Mouse (Mus musculus) heart, embryonic 11.5 days (tissue): ENCODE results near the gene R3hcc1l. TPM values are rescaled to one million over a fixed set of nuclear protein-coding genes. Genes with fewer than 3 reads are reported as not detected.

Experiments used
- ATAC-seq: fragments of 200-750 bp; cut with Nextera tagmentation; replicated peaks from 2 replicates; pipeline ENCODE4 v1.8.0; 2017; ENCODE audit warnings: moderate library complexity; ENCODE audit not compliant: insufficient number of reproducible peaks, low FRiP score, low TSS enrichment
- H3K27ac ChIP-seq: fragments of 300-500 bp; sonication (generic); 2 replicates; pipeline ENCODE4 v1.5.1; 2014; ENCODE audit warnings: mild to moderate bottlenecking, low read depth, low read length
- H3K27me3 ChIP-seq: fragments of 300-500 bp; sonication (generic); 2 replicates; pipeline ENCODE4 v1.6.1; 2014; ENCODE audit warnings: mild to moderate bottlenecking, low read length, mixed read lengths; ENCODE audit not compliant: control insufficient read depth, insufficient read depth
- H3K36me3 ChIP-seq: fragments of 300-500 bp; sonication (generic); 2 replicates; pipeline ENCODE4 v1.6.1; 2014; ENCODE audit warnings: mild to moderate bottlenecking, low read length, moderate library complexity, mixed read lengths; ENCODE audit not compliant: control insufficient read depth, insufficient read depth
- H3K4me1 ChIP-seq: fragments of 300-500 bp; sonication (generic); 2 replicates; pipeline ENCODE4 v1.6.1; 2014; ENCODE audit warnings: low read length; ENCODE audit not compliant: control insufficient read depth, insufficient read depth
- H3K4me2 ChIP-seq: fragments of 300-500 bp; sonication (generic); 2 replicates; pipeline ENCODE4 v1.6.1; 2014; ENCODE audit warnings: mild to moderate bottlenecking, moderate library complexity
- H3K4me3 ChIP-seq: fragments of 300-500 bp; sonication (generic); 2 replicates; pipeline ENCODE4 v1.5.1; 2014; ENCODE audit warnings: low read depth, low read length
- H3K9ac ChIP-seq: fragments of 300-500 bp; sonication (generic); 2 replicates; pipeline ENCODE4 v1.6.1; 2014; ENCODE audit warnings: mild to moderate bottlenecking, low read depth, low read length, moderate library complexity
- H3K9me3 ChIP-seq: fragments of 300-500 bp; sonication (generic); replicated peaks from 2 replicates; pipeline ENCODE4 v1.6.1; 2016; ENCODE audit warnings: low read length; ENCODE audit not compliant: control insufficient read depth
- WGBS: fragments of 180-500 bp; shearing (Covaris S2); extraction: QIAGEN DNeasy Blood & Tissue Kit; methylation state at CpG from one replicate; pipeline ENCODE4 v1.1.7; 2014; ENCODE audit not compliant: insufficient replicate concordance; 5-methylcytosine and 5-hydroxymethylcytosine counted together
- polyA plus RNA-seq: library from polyadenylated mRNA; unstranded; fragments of >200 nt; fragmentation: Nextera tagmentation; extraction: Ambion mirVana; gene quantifications from 2 replicates; pipeline ENCODE4 v1.2.1, GENCODE M21; 2014

R3hcc1l gene
- polyA plus RNA-seq, 1 experiment from 2014 or later, result 13.1 TPM

GRCm38 (mm10) chr19:42597896-42598295 is 79.3 kb downstream of the R3hcc1l start:
- H3K9ac ChIP-seq, result no peak overlapping the region
- no peak for ATAC-seq
- H3K4me3 ChIP-seq, result no peak overlapping the region
- H3K36me3 ChIP-seq, result no peaks in the 10 kb centered on the region
- H3K27me3 ChIP-seq, result no peaks in the 10 kb centered on the region
- H3K9me3 ChIP-seq, result no peaks in the 10 kb centered on the region
- H3K4me1 ChIP-seq, result peaks cover 6% of the 10 kb centered on the region
- WGBS, result 92% methylated on average over 6 of the region's 6 CpGs
- no peak overlapping the region for H3K27ac ChIP-seq
- no peak overlapping the region for H3K4me2 ChIP-seq

- ATAC-seq, result no peak
Measured at GRCm38 (mm10) chr19:42599891-42600290, 81.3 kb downstream of the R3hcc1l start.

GRCm38 (mm10) chr19:42600591-42600990 is 82.0 kb downstream of the R3hcc1l start:
- 57% methylated on average over 3 of the region's 3 CpGs for WGBS
- H3K4me1 ChIP-seq, result no peaks in the 10 kb centered on the region
- H3K4me3 ChIP-seq, result no peak overlapping the region

More at GRCm38 (mm10) chr19:42599891-42600290, 81.3 kb downstream of the R3hcc1l start:
- no peak overlapping the region for H3K4me3 ChIP-seq
- no peak overlapping the region for H3K27ac ChIP-seq
- no peak overlapping the region for H3K9ac ChIP-seq
- WGBS, result 89% methylated on average over 17 of the region's 17 CpGs
- 0 out of 2 replicates have a peak, but pooled peaks cover 3% of the 10 kb centered on the region for H3K27me3 ChIP-seq
- no peaks in the 10 kb centered on the region for H3K4me1 ChIP-seq
- no peaks in the 10 kb centered on the region for H3K9me3 ChIP-seq
- H3K4me2 ChIP-seq, result no peak overlapping the region
- H3K36me3 ChIP-seq, result no peaks in the 10 kb centered on the region

GRCm38 (mm10) chr19:42601445-42601844 is 82.9 kb downstream of the R3hcc1l start:
- 0 out of 2 replicates have a peak, but pooled peaks cover 3% of the 10 kb centered on the region for H3K27me3 ChIP-seq
- no peaks in the 10 kb centered on the region for H3K4me1 ChIP-seq
- H3K9me3 ChIP-seq, result no peaks in the 10 kb centered on the region
- 93% methylated on average over 2 of the region's 2 CpGs for WGBS
- H3K27ac ChIP-seq, result no peak overlapping the region
- ATAC-seq, result no peak
- H3K4me3 ChIP-seq, result no peak overlapping the region
- no peaks in the 10 kb centered on the region for H3K36me3 ChIP-seq
- no peak overlapping the region for H3K9ac ChIP-seq
- no peak overlapping the region for H3K4me2 ChIP-seq

More at GRCm38 (mm10) chr19:42600591-42600990, 82.0 kb downstream of the R3hcc1l start:
- H3K9me3 ChIP-seq, result no peaks in the 10 kb centered on the region
- H3K4me2 ChIP-seq, result no peak overlapping the region
- no peak overlapping the region for H3K27ac ChIP-seq
- no peaks in the 10 kb centered on the region for H3K36me3 ChIP-seq
- H3K9ac ChIP-seq, result no peak overlapping the region
- 0 out of 2 replicates have a peak, but pooled peaks cover 3% of the 10 kb centered on the region for H3K27me3 ChIP-seq
- ATAC-seq, result no peak

- 72% methylated on average over 8 of the region's 8 CpGs for WGBS
- no peak overlapping the region for H3K27ac ChIP-seq
- H3K9ac ChIP-seq, result no peak overlapping the region
- no peaks in the 10 kb centered on the region for H3K4me1 ChIP-seq
- no peak overlapping the region for H3K4me2 ChIP-seq
- H3K36me3 ChIP-seq, result no peaks in the 10 kb centered on the region
- no peak overlapping the region for H3K4me3 ChIP-seq
- ATAC-seq, result no peak
- H3K9me3 ChIP-seq, result no peaks in the 10 kb centered on the region
- 0 out of 2 replicates have a peak, but pooled peaks cover 3% of the 10 kb centered on the region for H3K27me3 ChIP-seq
Measured at GRCm38 (mm10) chr19:42602041-42602440, 83.5 kb downstream of the R3hcc1l start.

GRCm38 (mm10) chr19:42602576-42602975 is 84.0 kb downstream of the R3hcc1l start:
- Histone ChIP-seq H3K9me3 (no peaks in the 10 kb centered on the region), H3K4me3 (no peak overlapping the region), H3K9ac (no peak overlapping the region), H3K36me3 (no peaks in the 10 kb centered on the region), H3K27ac (no peak overlapping the region), H3K4me1 (no peaks in the 10 kb centered on the region), H3K27me3 (0 out of 2 replicates have a peak, but pooled peaks cover 3% of the 10 kb centered on the region), H3K4me2 (no peak overlapping the region)
- no peak for ATAC-seq
- WGBS, result 71% methylated on average over 8 of the region's 8 CpGs

- no peak overlapping the region for H3K9ac ChIP-seq
- H3K9me3 ChIP-seq, result no peaks in the 10 kb centered on the region
- no peaks in the 10 kb centered on the region for H3K36me3 ChIP-seq
- 81% methylated on average over 5 of the region's 5 CpGs for WGBS
- H3K27ac ChIP-seq, result no peak overlapping the region
- ATAC-seq, result no peak
- no peak overlapping the region for H3K4me2 ChIP-seq
- no peak overlapping the region for H3K4me3 ChIP-seq
- peaks cover 15% of the 10 kb centered on the region for H3K27me3 ChIP-seq
- H3K4me1 ChIP-seq, result no peaks in the 10 kb centered on the region
Measured at GRCm38 (mm10) chr19:42608082-42608481, 89.5 kb downstream of the R3hcc1l start.

- Histone ChIP-seq H3K9ac (no peak overlapping the region), H3K36me3 (no peaks in the 10 kb centered on the region), H3K4me2 (no peak overlapping the region), H3K27ac (no peak overlapping the region), H3K9me3 (no peaks in the 10 kb centered on the region), H3K4me1 (peaks cover 4% of the 10 kb centered on the region; the same call in 1 of the 2 replicates), H3K27me3 (peaks cover 20% of the 10 kb centered on the region), H3K4me3 (no peak overlapping the region)
- no peak for ATAC-seq
- WGBS, result 82% methylated on average over 3 of the region's 3 CpGs
Measured at GRCm38 (mm10) chr19:42609716-42610115, 91.2 kb downstream of the R3hcc1l start.

- Histone ChIP-seq H3K9me3 (no peaks in the 10 kb centered on the region), H3K4me3 (no peak overlapping the region), H3K27me3 (peaks cover 20% of the 10 kb centered on the region), H3K36me3 (no peaks in the 10 kb centered on the region), H3K4me1 (peaks cover 4% of the 10 kb centered on the region; the same call in 1 of the 2 replicates), H3K27ac (no peak overlapping the region), H3K4me2 (no peak overlapping the region), H3K9ac (no peak overlapping the region)
- no peak for ATAC-seq
- WGBS, result 80% methylated on average over 4 of the region's 4 CpGs
Measured at GRCm38 (mm10) chr19:42611746-42612145, 93.2 kb downstream of the R3hcc1l start.
